Mouse (Mus musculus): ENCODE data around the gene Gadd45a.

- TF ChIP-seq POLR2A (IDR thresholded peaks at IDR 0.05; ENCODE audit: insufficient read depth, low read length) (no peak), CTCF (IDR thresholded peaks at IDR 0.05; ENCODE audit: low read depth, low read length) (no peak)
These were observed 20.9 kb upstream of the Gadd45a start for GRCm38 (mm10) chr6:67057991-67058696.
